ENCODE assay signal across 8 mouse cellular contexts in the genomic region with DNA sequence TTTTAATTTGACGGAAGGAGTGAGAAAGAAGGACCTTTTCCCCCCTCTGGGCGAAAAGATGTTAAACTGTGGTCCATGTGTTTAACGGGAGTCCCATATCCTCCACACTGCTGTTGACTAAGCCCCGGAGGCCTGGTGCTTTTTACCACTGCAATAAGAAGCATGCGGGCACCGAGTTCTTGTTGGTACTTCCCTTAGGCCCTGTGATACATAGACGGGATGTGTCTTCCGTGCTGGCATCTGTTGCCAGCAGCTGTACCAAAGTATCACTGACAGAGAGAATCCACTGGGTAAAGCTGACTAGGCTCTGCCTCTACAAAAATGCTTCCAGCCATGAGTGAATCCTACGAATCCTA.
DNase-seq lines count a peak whose midpoint lies in the region; ATAC-seq lines count a peak whose summit lies in the region.

No protein-coding gene starts in this region.

- peak; percentile 26; the same call in 1 of the 2 replicates for ATAC-seq in kidney, embryonic 15.5 days (replicated peaks; ENCODE audit: low FRiP score)
- ATAC-seq in embryonic facial prominence, embryonic 12.5 days (ENCODE audit: insufficient number of reproducible peaks, insufficient read depth, low FRiP score, low TSS enrichment) = peak; percentile 65
- peak; percentile 85 for ATAC-seq in forebrain, embryonic 16.5 days
- peak; percentile 69 for ATAC-seq in midbrain, embryonic 12.5 days (ENCODE audit: low FRiP score, low read depth)

- H3K4me3 ChIP-seq in kidney, embryonic 15.5 days (replicated peaks) = no peak overlapping the region
- no peak overlapping the region for H3K4me3 ChIP-seq in embryonic facial prominence, embryonic 12.5 days
- no peak overlapping the region for H3K4me3 ChIP-seq in forebrain, embryonic 16.5 days (replicated peaks; ENCODE audit: low read length)
- H3K4me3 ChIP-seq in midbrain, embryonic 12.5 days = no peak overlapping the region

- H3K9me3 ChIP-seq in kidney, embryonic 15.5 days (replicated peaks) = no peaks in the 10 kb centered on the region
- H3K9me3 ChIP-seq in embryonic facial prominence, embryonic 12.5 days = 0 out of 2 replicates have a peak, but pooled peaks cover 9% of the 10 kb centered on the region
- H3K9me3 ChIP-seq in forebrain, embryonic 16.5 days (ENCODE audit: control insufficient read depth, low read length) = no peaks in the 10 kb centered on the region
- H3K9me3 ChIP-seq in midbrain, embryonic 12.5 days = no peaks in the 10 kb centered on the region

- H3K9ac ChIP-seq in kidney, embryonic 15.5 days = no peak overlapping the region
- 0 out of 2 replicates have a peak overlapping the region, but pooled peaks have one; percentile 7 for H3K9ac ChIP-seq in embryonic facial prominence, embryonic 12.5 days
- no peak overlapping the region; the same call in 1 of the 2 replicates for H3K9ac ChIP-seq in forebrain, embryonic 16.5 days (replicated peaks; ENCODE audit: low read depth, low read length)
- H3K9ac ChIP-seq in midbrain, embryonic 12.5 days (replicated peaks) = peak overlapping the region; percentile 34; the same call in 1 of the 2 replicates

- 33% methylated on average over 9 of the region's 9 CpGs for WGBS in kidney, embryonic 15.5 days
- 20% methylated on average over 9 of the region's 9 CpGs for WGBS in embryonic facial prominence, embryonic 12.5 days
- 11% methylated on average over 9 of the region's 9 CpGs for WGBS in forebrain, embryonic 16.5 days
- 29% methylated on average over 9 of the region's 9 CpGs for WGBS in midbrain, embryonic 12.5 days

- no peak for DNase-seq in kidney, postnatal 25 days
- no peak for DNase-seq in natural killer cell, adult 2 months (ENCODE audit: low spot score in 2 of 2)
- DNase-seq in embryo, embryonic 11 days = no peak
- DNase-seq in retina, postnatal 1 day = no peak

- no peaks in the 10 kb centered on the region for H3K36me3 ChIP-seq in kidney, embryonic 15.5 days
- no peaks in the 10 kb centered on the region for H3K36me3 ChIP-seq in embryonic facial prominence, embryonic 12.5 days
- no peaks in the 10 kb centered on the region for H3K36me3 ChIP-seq in forebrain, embryonic 16.5 days (ENCODE audit: control insufficient read depth, insufficient read depth)
- H3K36me3 ChIP-seq in midbrain, embryonic 12.5 days = no peaks in the 10 kb centered on the region

- peak overlapping the region; percentile 85 for H3K27ac ChIP-seq in kidney, embryonic 15.5 days
- H3K27ac ChIP-seq in embryonic facial prominence, embryonic 12.5 days = peak overlapping the region; percentile 90
- H3K27ac ChIP-seq in forebrain, embryonic 16.5 days (ENCODE audit: low read length) = peak overlapping the region; percentile 71
- H3K27ac ChIP-seq in midbrain, embryonic 12.5 days (replicated peaks) = peak overlapping the region; percentile 88

- peaks cover 37% of the 10 kb centered on the region for H3K4me1 ChIP-seq in kidney, embryonic 15.5 days
- H3K4me1 ChIP-seq in embryonic facial prominence, embryonic 12.5 days = peaks cover 36% of the 10 kb centered on the region
- peaks cover 21% of the 10 kb centered on the region for H3K4me1 ChIP-seq in forebrain, embryonic 16.5 days (replicated peaks; ENCODE audit: control insufficient read depth, insufficient read depth, low read length)
- H3K4me1 ChIP-seq in midbrain, embryonic 12.5 days = peaks cover 34% of the 10 kb centered on the region

- no peaks in the 10 kb centered on the region for H3K27me3 ChIP-seq in kidney, embryonic 15.5 days
- H3K27me3 ChIP-seq in embryonic facial prominence, embryonic 12.5 days = no peaks in the 10 kb centered on the region
- no peaks in the 10 kb centered on the region for H3K27me3 ChIP-seq in forebrain, embryonic 16.5 days (replicated peaks; ENCODE audit: control insufficient read depth, insufficient read depth, low read length)
- no peaks in the 10 kb centered on the region for H3K27me3 ChIP-seq in midbrain, embryonic 12.5 days

- H3K4me2 ChIP-seq in kidney, embryonic 15.5 days = no peak overlapping the region
- H3K4me2 ChIP-seq in embryonic facial prominence, embryonic 12.5 days (replicated peaks) = no peak overlapping the region
- no peak overlapping the region for H3K4me2 ChIP-seq in forebrain, embryonic 16.5 days (ENCODE audit: low read length)
- H3K4me2 ChIP-seq in midbrain, embryonic 12.5 days (replicated peaks) = no peak overlapping the region; the same call in 1 of the 2 replicates

Comparison
In these comparisons a context has a peak if more than half of its experiments do, and no peak if none do; other contexts are left out.
1. ATAC-seq: peak in every context shown above with its lines; median percentile 85 in forebrain, embryonic 16.5 days; 69 in midbrain, embryonic 12.5 days; 65 in embryonic facial prominence, embryonic 12.5 days; 26 in kidney, embryonic 15.5 days.
2. H3K9ac ChIP-seq: peak in embryonic facial prominence, embryonic 12.5 days (single experiment) and midbrain, embryonic 12.5 days (single experiment); none in kidney, embryonic 15.5 days (single experiment) and forebrain, embryonic 16.5 days (single experiment).
3. Peak in every context shown above with its lines, with median percentiles within 50 percentile points of each other: H3K27ac ChIP-seq.